Mouse (Mus musculus) stomach, embryonic 14.5 days (tissue): ENCODE data around the gene Sarm1. TPM values are rescaled to one million over a fixed set of nuclear protein-coding genes. Genes with fewer than 3 reads are reported as not detected.
"Not testable (repeated sequence)": the region's sequence is repeated elsewhere in the genome, so short reads cannot be mapped to it uniquely, and the experiment has no call there.

Experiments
- ATAC-seq: fragments of 200-750 bp; cut with Nextera tagmentation; 2 replicates; pipeline ENCODE4 v1.8.0; 2017; ENCODE audit warnings: low read depth, moderate TSS enrichment; ENCODE audit not compliant: insufficient number of reproducible peaks, insufficient read depth, low FRiP score
- H3K27ac ChIP-seq: fragments of 300-500 bp; sonication (generic); 2 replicates; pipeline ENCODE4 v1.5.1; 2014; ENCODE audit warnings: mild to moderate bottlenecking, low read length, moderate library complexity, mixed read lengths
- H3K27me3 ChIP-seq: fragments of 300-500 bp; sonication (generic); 2 replicates; pipeline ENCODE4 v1.6.1; 2014; ENCODE audit warnings: low read length, control low read depth, mixed read lengths; ENCODE audit not compliant: control insufficient read depth, insufficient read depth
- H3K36me3 ChIP-seq: fragments of 300-500 bp; sonication (generic); 2 replicates; pipeline ENCODE4 v1.6.1; 2014; ENCODE audit warnings: mild to moderate bottlenecking, control low read depth, low read length, moderate library complexity, mixed read lengths; ENCODE audit not compliant: control insufficient read depth, insufficient read depth
- H3K4me1 ChIP-seq: fragments of 300-500 bp; sonication (generic); 2 replicates; pipeline ENCODE4 v1.6.1; 2014; ENCODE audit warnings: low read length, control low read depth, mixed read lengths; ENCODE audit not compliant: control insufficient read depth, insufficient read depth
- H3K4me2 ChIP-seq: fragments of 300-500 bp; sonication (generic); replicated peaks from 2 replicates; pipeline ENCODE4 v1.6.1; 2014; ENCODE audit warnings: low read depth, low read length, control low read depth
- H3K4me3 ChIP-seq: fragments of 300-500 bp; sonication (generic); 2 replicates; pipeline ENCODE4 v1.5.1; 2014; ENCODE audit warnings: low read depth, low read length, control low read depth
- H3K9ac ChIP-seq: fragments of 300-500 bp; sonication (generic); replicated peaks from 2 replicates; pipeline ENCODE4 v1.6.1; 2014; ENCODE audit warnings: low read depth, mild to moderate bottlenecking, control low read depth, low read length, moderate library complexity, mixed read lengths
- H3K9me3 ChIP-seq: fragments of 300-500 bp; sonication (generic); 2 replicates; pipeline ENCODE4 v1.6.1; 2016; ENCODE audit warnings: low read depth, low read length, control low read depth; ENCODE audit not compliant: control insufficient read depth
- WGBS: fragments of 180-500 bp; shearing (Covaris S2); extraction: QIAGEN DNeasy Blood & Tissue Kit; methylation state at CpG from one replicate; pipeline ENCODE4 v1.1.7; 2014; 5-methylcytosine and 5-hydroxymethylcytosine counted together
- polyA plus RNA-seq: library from polyadenylated mRNA; unstranded; fragments of >200 nt; fragmentation: Nextera tagmentation; extraction: Ambion mirVana; gene quantifications from 2 replicates; pipeline ENCODE4 v1.2.1, GENCODE M21; 2014

Gene Sarm1
- polyA plus RNA-seq, 1 experiment from 2014 or later: 3.6 TPM

GRCm38 (mm10) chr11:78534516-78534915 lies 37.0 kb upstream of the Sarm1 start:
- Histone ChIP-seq H3K27ac (no peak overlapping the region), H3K4me3 (peak overlapping the region; percentile 66; the same call in 1 of the 2 replicates), H3K36me3 (peaks cover 14% of the 10 kb centered on the region), H3K9me3 (no peaks in the 10 kb centered on the region), H3K4me2 (peak overlapping the region; percentile 60), H3K4me1 (peaks cover 20% of the 10 kb centered on the region), H3K27me3 (no peaks in the 10 kb centered on the region), H3K9ac (no peak overlapping the region)
- 85% methylated on average over 4 of the region's 4 CpGs for WGBS
- no peak for ATAC-seq

DNA sequence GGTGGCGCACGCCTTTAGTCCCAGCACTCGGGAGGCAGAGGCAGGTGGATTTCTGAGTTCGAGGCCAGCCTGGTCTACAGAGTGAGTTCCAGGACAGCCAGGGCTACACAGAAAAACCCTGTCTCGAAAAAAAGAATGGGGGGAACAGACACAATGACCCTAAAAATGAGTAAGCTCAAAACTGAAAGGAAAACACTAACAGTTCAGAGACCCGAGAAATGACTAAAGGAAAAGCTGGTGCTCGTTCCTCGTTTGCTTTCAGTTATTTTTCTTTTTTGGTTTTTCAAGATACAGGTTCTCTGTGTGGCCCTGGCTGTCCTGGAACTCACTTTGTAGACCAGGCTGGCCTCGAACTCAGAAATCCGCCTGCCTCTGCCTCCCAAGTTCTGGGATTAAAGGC lies 34.0 kb upstream of the Sarm1 start:
- H3K4me2 ChIP-seq, ATAC-seq, H3K9me3 ChIP-seq, H3K27ac ChIP-seq, H3K9ac ChIP-seq, H3K4me1 ChIP-seq, H3K4me3 ChIP-seq, H3K27me3 ChIP-seq: not testable (repeated sequence)
- peaks cover 37% of the 10 kb centered on the region for H3K36me3 ChIP-seq
- 88% methylated on average over 10 of the region's 10 CpGs for WGBS

DNA sequence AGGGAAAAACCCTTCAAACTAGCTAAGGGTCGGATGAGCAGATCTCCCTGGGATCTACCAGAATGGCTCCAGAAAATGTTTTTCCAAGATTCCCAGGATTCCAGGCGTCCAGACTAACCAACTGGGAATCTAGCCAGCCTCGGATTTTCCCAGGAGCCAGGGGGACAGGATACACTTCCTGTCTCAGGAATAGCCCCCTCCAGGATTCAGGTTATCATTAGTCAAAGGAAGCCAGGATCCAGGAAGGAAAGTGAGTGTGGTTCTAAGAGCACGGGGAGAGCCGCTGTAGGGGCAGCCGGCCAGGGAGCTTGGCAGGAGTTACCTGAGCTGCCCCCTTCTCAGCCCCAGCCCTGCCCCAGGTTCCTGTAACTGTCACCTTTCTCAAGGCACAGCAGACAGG lies 33.5 kb upstream of the Sarm1 start:
- Histone ChIP-seq H3K36me3 (peaks cover 42% of the 10 kb centered on the region), H3K4me3 (no peak overlapping the region), H3K27me3 (no peaks in the 10 kb centered on the region), H3K4me2 (no peak overlapping the region), H3K4me1 (peaks cover 7% of the 10 kb centered on the region), H3K9me3 (no peaks in the 10 kb centered on the region), H3K27ac (no peak overlapping the region; the same call in 1 of the 2 replicates), H3K9ac (no peak overlapping the region)
- ATAC-seq: no peak
- 65% methylated on average over 6 of the region's 6 CpGs for WGBS

DNA sequence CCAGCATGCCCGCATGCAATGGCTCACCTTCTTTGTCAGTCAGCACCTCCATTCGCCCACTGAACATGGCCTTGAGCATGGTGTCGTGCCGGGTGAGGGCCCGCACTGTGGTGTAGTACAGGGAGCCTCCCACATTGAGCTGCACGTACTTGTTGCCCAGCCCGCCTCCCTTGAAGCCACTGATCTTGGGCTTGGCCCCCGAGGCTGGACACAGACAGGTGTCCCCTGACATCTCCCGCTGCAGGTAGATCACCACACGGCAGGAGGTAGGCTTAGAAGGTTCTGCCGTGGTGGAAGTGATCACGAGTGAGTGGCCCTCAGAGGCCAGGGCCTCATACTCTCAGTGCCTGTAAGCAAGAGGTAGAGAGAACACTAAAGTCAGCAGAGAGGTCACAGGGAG lies 32.4 kb upstream of the Sarm1 start:
- Histone ChIP-seq H3K27me3 (no peaks in the 10 kb centered on the region), H3K9me3 (no peaks in the 10 kb centered on the region), H3K4me2 (no peak overlapping the region), H3K36me3 (peaks cover 51% of the 10 kb centered on the region), H3K4me3 (no peak overlapping the region), H3K9ac (no peak overlapping the region), H3K27ac (no peak overlapping the region), H3K4me1 (peaks cover 6% of the 10 kb centered on the region)
- ATAC-seq: no peak
- WGBS: 96% methylated on average over 12 of the region's 12 CpGs

GRCm38 (mm10) chr11:78528714-78529113 lies 31.2 kb upstream of the Sarm1 start:
- WGBS: 91% methylated on average over 9 of the region's 9 CpGs
- H3K27me3 ChIP-seq: no peaks in the 10 kb centered on the region
- no peak overlapping the region for H3K27ac ChIP-seq
- no peak overlapping the region for H3K9ac ChIP-seq
- peaks cover 64% of the 10 kb centered on the region for H3K36me3 ChIP-seq
- ATAC-seq: no peak
- no peaks in the 10 kb centered on the region for H3K4me1 ChIP-seq
- H3K4me3 ChIP-seq: no peak overlapping the region
- no peak overlapping the region for H3K4me2 ChIP-seq
- H3K9me3 ChIP-seq: no peaks in the 10 kb centered on the region

DNA sequence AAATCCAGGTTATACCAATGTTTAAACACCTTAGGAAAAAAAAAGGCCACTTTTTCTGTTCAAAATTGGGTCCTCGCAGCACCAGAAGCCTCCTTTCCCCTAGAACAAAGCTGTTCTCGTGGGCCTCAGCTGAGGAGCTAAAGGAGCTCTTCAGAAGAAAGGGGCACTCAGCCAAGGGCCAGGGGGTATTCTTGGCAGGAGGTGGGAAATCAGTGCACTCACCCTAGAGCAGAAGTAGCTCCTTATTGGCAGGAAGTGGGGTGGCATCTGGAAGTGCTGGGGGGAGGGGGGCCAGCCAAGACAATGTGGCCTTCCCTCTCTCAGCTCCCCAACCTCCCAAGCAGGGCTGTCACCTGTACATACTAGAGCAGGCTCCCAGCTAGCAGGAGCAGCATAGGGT lies 27.3 kb upstream of the Sarm1 start:
- no peak overlapping the region for H3K27ac ChIP-seq
- H3K36me3 ChIP-seq: peaks cover 88% of the 10 kb centered on the region
- no peaks in the 10 kb centered on the region for H3K27me3 ChIP-seq
- H3K4me2 ChIP-seq: no peak overlapping the region
- no peak for ATAC-seq
- H3K4me1 ChIP-seq: no peaks in the 10 kb centered on the region
- H3K4me3 ChIP-seq: no peak overlapping the region
- no peaks in the 10 kb centered on the region for H3K9me3 ChIP-seq
- no peak overlapping the region for H3K9ac ChIP-seq
- 84% methylated on average over 2 of the region's 2 CpGs for WGBS

GRCm38 (mm10) chr11:78523241-78523955 lies 25.8 kb upstream of the Sarm1 start:
- H3K9ac ChIP-seq: no peak overlapping the region
- H3K9me3 ChIP-seq: no peaks in the 10 kb centered on the region
- H3K4me2 ChIP-seq: no peak overlapping the region
- H3K27me3 ChIP-seq: no peaks in the 10 kb centered on the region
- H3K36me3 ChIP-seq: peaks cover 87% of the 10 kb centered on the region
- H3K4me1 ChIP-seq: no peaks in the 10 kb centered on the region
- ATAC-seq: no peak
- H3K4me3 ChIP-seq: no peak overlapping the region
- no peak overlapping the region; the same call in 1 of the 2 replicates for H3K27ac ChIP-seq
- WGBS: 82% methylated on average over 9 of the region's 9 CpGs

DNA sequence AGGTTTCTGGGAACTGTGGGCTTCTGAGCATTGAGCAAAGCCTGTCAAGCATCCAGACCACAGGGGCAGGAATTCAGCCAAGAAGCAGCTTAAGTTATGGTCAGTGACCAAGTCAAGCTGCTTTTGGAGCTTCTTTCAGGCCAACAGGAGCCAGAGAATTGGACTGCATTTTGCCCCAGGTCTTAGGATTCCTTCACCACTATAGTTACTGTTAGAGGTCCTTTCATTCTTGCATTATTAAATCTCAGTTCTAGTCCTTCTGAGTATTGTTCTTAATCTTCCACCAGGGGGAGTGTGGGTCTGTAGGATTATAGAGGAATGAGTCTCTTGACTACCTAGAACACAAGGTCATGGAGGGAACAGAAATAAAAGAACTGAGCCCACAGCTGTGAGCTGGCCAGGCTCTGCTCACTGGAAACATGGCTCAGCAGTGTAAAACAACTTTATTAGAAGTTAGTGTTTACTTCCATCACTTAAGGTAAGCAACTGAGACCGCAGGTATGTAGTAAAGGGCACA lies 25.0 kb upstream of the Sarm1 start:
- 100% methylated on average over 1 of the region's 1 CpGs for WGBS
- Histone ChIP-seq H3K4me2 (no peak overlapping the region), H3K36me3 (peaks cover 87% of the 10 kb centered on the region)

DNA sequence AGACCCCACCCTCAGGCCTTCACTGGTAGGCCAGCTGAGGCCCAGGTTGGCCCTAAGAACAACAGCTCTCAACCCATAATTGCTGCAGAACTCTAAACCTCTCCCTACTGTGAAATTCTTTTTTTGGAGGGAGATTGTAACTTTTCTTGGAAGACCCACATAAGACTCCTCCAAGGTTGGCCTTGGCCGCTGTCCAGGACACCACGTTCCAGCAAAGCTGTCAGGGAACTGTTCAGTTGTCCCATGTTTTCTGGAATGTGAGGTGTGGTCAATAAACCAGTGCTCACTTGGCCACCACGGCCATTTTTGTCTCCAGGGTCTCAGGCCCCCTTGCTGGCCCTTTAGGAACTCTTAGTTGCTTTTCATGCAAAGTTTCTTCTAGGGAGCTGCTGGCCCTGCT lies 24.3 kb upstream of the Sarm1 start:
- no peak overlapping the region for H3K27ac ChIP-seq
- peaks cover 83% of the 10 kb centered on the region for H3K36me3 ChIP-seq
- no peak overlapping the region for H3K9ac ChIP-seq
- ATAC-seq: no peak
- no peaks in the 10 kb centered on the region for H3K9me3 ChIP-seq
- H3K27me3 ChIP-seq: no peaks in the 10 kb centered on the region
- WGBS: 88% methylated on average over 3 of the region's 3 CpGs
- no peak overlapping the region for H3K4me3 ChIP-seq
- no peaks in the 10 kb centered on the region for H3K4me1 ChIP-seq
- H3K4me2 ChIP-seq: no peak overlapping the region

More for the DNA sequence above, 25.0 kb upstream of the Sarm1 start:
- no peak overlapping the region for H3K4me3 ChIP-seq
- H3K27me3 ChIP-seq: no peaks in the 10 kb centered on the region
- no peaks in the 10 kb centered on the region for H3K9me3 ChIP-seq
- ATAC-seq: no peak
- H3K4me1 ChIP-seq: no peaks in the 10 kb centered on the region
- no peak overlapping the region for H3K9ac ChIP-seq
- H3K27ac ChIP-seq: no peak overlapping the region
